Mouse (Mus musculus) midbrain, embryonic 10.5 days (tissue): ENCODE measurements around the gene Unc5a. TPM values are rescaled to one million over a fixed set of nuclear protein-coding genes. Genes with fewer than 3 reads are reported as not detected.

ENCODE experiments used
- DNase-seq: peaks from one replicate; pipeline ENCODE4 v3.0.0-alpha.2; 2017; ENCODE audit warnings: low spot score
- H3K27ac ChIP-seq: fragments of 300-500 bp; sonication (generic); replicated peaks from 2 replicates; pipeline ENCODE4 v1.5.1; 2016; ENCODE audit warnings: mild to moderate bottlenecking
- H3K27me3 ChIP-seq: fragments of 300-500 bp; sonication (generic); 2 replicates; pipeline ENCODE4 v1.6.1; 2016; ENCODE audit warnings: low read depth, mild to moderate bottlenecking; ENCODE audit not compliant: poor library complexity, severe bottlenecking
- H3K36me3 ChIP-seq: fragments of 300-500 bp; sonication (generic); 2 replicates; pipeline ENCODE4 v1.6.1; 2016; ENCODE audit warnings: mild to moderate bottlenecking, moderate library complexity
- H3K4me1 ChIP-seq: fragments of 300-500 bp; sonication (generic); 2 replicates; pipeline ENCODE4 v1.6.1; 2016
- H3K4me3 ChIP-seq: fragments of 300-500 bp; sonication (generic); 2 replicates; pipeline ENCODE4 v1.5.1; 2016; ENCODE audit warnings: mild to moderate bottlenecking, moderate library complexity
- H3K9me3 ChIP-seq: fragments of 300-500 bp; sonication (generic); replicated peaks from 2 replicates; pipeline ENCODE4 v1.6.1; 2016; ENCODE audit warnings: mild to moderate bottlenecking
- WGBS: fragments of 180-500 bp; shearing (Covaris S2); methylation state at CpG from one replicate; pipeline ENCODE4 v1.1.7; 2016; 5-methylcytosine and 5-hydroxymethylcytosine counted together
- polyA plus RNA-seq: library from polyadenylated mRNA; unstranded; fragments of >200 nt; fragmentation: Nextera tagmentation; extraction: Ambion mirVana; gene quantifications from 2 replicates; pipeline ENCODE4 v1.2.1, GENCODE M21; 2016

Gene Unc5a
- polyA plus RNA-seq, 1 experiment from 2014 or later: 2.8 TPM

DNA sequence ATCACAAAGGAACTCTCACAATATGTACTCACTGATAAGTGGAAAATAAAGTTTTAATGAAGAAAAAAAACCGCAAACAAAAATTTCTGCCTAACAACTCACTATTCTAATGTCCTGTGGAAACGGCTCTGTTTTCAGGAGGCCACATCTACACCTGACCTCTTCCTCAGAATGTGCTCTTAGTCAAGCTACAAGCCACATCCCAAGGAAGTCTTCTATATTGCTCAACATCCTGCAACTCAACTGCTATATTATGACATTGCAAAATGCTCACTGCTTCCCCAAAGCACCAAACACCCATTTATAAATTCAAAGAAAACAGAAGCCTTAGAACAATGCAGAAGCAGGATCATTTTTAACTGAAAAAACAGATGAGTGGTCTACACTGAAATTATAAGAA is 90.8 kb downstream of the Unc5a start:
- DNase-seq: no peak
- WGBS: 94% methylated on average over 2 of the region's 2 CpGs
- no peaks in the 10 kb centered on the region for H3K27me3 ChIP-seq
- H3K36me3 ChIP-seq: peaks cover 19% of the 10 kb centered on the region
- H3K4me3 ChIP-seq: no peak overlapping the region
- no peaks in the 10 kb centered on the region for H3K9me3 ChIP-seq
- H3K27ac ChIP-seq: no peak overlapping the region
- H3K4me1 ChIP-seq: no peaks in the 10 kb centered on the region

DNA sequence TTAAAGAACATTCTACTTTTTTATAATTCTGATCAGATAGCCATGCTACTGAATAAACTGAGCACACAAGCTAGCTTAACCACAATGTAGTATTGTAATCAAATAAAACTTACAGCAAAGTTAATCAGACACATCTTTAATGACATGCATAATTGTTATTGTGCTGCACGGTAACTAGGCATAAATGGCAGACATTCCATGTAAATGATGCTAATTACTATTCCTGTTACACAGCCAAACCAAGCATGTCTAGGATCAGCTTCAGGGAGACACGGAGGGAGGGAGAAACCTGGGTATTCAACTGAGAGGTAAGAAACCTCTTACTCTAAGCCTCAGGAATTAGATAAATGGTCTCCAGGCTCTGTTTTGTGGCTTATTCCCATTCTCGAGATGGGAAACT is 98.5 kb downstream of the Unc5a start:
- Histone ChIP-seq H3K9me3 (no peaks in the 10 kb centered on the region), H3K4me1 (no peaks in the 10 kb centered on the region), H3K27me3 (no peaks in the 10 kb centered on the region), H3K27ac (no peak overlapping the region), H3K4me3 (no peak overlapping the region), H3K36me3 (peaks cover 21% of the 10 kb centered on the region)
- DNase-seq: no peak
- 85% methylated on average over 3 of the region's 3 CpGs for WGBS

Other genes starting within 250 kb of the Unc5a start
- gene Cdhr2, start 247.9 kb upstream of the Unc5a start, polyA plus RNA-seq: not detected in 2 replicates
- 0.88 and 1.1 TPM in 2 replicates for gene Gprin1, start 199.5 kb upstream of the Unc5a start, polyA plus RNA-seq
- gene Sncb, start 182.8 kb upstream of the Unc5a start, polyA plus RNA-seq: 1.5 TPM in 2 replicates
- not detected in 2 replicates for gene Eif4e1b, start 165.4 kb upstream of the Unc5a start, polyA plus RNA-seq
- gene Tspan17, start 160.0 kb upstream of the Unc5a start, polyA plus RNA-seq: 12.9 and 20.6 TPM in 2 replicates
- gene Hk3, start 72.0 kb downstream of the Unc5a start, polyA plus RNA-seq: 1.1 and 1.4 TPM in 2 replicates
- gene Uimc1, start 150.9 kb downstream of the Unc5a start, polyA plus RNA-seq: 23.2 and 24.1 TPM in 2 replicates
- 21.8 and 22.9 TPM in 2 replicates for gene Zfp346, start 155.9 kb downstream of the Unc5a start, polyA plus RNA-seq
- not detected in 2 replicates for gene Gm17617, start 184.1 kb downstream of the Unc5a start, polyA plus RNA-seq
- 0.25 and 0.35 TPM in 2 replicates for gene Fgfr4, start 203.2 kb downstream of the Unc5a start, polyA plus RNA-seq